Mouse (Mus musculus) left cerebral cortex, adult 8-10 months (tissue): ENCODE measurements at regions not wholly inside any gene's neighbourhood (a gene's known extent, or its start where the extent isn't known, plus 50 kb on each side); places are given as distances from the start of the nearest gene placed in this dataset.
"Not testable (repeated sequence)": the region's sequence is repeated elsewhere in the genome, so short reads cannot be mapped to it uniquely, and the experiment has no call there.

Experiments
- DNase-seq, 2 experiments: peaks; one replicate each; pipeline ENCODE4 v3.0.0; 2022; ENCODE audit warnings: low spot score in 2 of 2

GRCm38 (mm10) chr6:25101761-25102160, 145.7 kb upstream of the Tmem229a start:
- DNase-seq, result no peak

DNA sequence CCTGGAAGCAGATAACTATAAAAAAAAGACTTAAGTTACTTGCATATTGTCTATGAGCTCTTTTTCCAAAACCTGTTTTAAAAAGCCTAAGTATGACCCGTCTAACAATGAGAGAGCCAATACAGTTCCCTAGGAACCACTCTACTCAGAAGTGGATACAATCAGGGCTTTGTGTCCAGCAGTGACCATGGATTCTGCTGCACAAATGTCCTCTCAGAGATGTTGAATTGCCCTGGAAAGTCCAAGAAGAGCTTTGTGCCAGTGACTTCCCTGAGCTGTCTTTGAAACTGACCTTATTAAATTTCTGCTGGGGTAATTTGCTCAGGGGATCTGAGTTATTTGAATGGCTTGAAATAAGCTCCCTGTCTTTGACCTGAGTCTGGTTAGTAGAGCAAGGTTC, 131.1 kb upstream of the Tmem229a start:
- DNase-seq, result peak in 1 of 2 experiments; percentile 30

- no peak for DNase-seq
Measured at GRCm38 (mm10) chr6:25085871-25086270, 129.8 kb upstream of the Tmem229a start.

DNA sequence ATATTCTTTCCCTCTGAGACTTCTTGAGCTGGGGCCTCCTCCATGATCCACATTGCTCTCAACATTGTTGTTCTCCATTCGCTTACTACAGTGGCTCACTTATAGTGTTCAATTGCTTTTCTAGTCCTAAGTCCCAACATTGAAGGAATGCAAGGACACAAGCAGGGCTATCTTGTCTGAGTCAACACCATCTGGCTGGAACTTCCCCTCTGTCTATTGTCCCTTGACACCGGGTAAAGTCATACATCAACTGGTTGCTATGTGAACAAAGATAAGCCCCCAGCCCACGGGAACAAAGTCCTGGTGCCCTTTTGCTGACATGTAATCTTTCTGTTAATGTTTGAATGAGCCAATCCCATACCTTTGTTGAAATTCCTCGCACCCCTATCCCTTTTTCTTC, 129.2 kb upstream of the Tmem229a start:
- not testable (repeated sequence) for DNase-seq

GRCm38 (mm10) chr6:25065913-25066312, 109.8 kb upstream of the Tmem229a start:
- no peak for DNase-seq

DNA sequence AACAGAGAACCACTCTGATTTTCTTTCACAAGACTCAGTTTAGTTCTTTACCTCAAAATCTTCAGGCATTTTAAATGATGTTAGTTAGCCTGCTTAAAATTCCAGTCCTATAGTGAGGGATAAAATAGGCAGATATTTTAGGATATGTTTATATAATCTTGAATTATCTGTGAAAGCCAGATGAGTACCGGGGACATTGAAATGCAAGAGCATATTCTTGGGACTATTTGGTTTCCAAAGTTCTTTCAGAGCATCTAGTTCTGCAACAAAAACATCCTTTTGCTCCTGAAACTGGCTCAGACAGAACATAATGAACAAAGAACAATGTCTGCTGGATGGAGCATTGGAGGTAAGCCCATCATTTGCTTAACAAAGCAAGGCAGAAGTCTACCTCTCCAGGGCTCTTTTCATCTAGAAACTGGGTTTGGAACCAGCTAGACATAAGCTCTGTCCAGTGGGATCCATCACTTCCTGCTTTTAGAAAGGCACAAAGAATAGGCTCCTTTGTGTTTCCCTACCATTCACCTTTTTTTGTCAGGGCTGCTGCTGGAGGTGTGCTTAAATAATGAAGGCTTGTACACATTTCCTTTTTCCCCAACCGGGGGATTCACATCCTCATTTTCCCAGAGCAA, 76.9 kb upstream of the Tmem229a start:
- peak in 1 of 2 experiments; percentile 10 for DNase-seq

DNA sequence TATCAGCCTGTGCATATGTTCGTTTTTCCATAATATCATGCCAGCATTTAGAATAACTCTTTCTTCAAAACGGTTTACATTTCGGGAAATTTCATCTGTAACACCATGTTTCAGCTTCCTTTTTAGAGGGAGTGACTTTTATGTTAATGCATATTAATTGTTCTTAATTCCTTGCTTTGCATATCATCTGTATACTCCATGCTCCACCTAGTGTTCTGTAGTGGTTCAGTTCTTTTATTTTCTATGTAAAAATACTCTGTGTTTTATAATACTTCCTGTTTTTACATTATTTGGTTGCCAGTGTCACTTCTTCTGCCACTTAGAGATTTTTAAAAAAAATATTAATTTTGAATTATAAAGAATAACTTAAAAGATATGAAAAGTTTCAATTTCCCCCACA, 70.9 kb upstream of the Tmem229a start:
- no peak for DNase-seq

- DNase-seq, result no peak
Measured at GRCm38 (mm10) chr6:25020005-25020772, 64.1 kb upstream of the Tmem229a start.

- DNase-seq, result no peak
Measured at GRCm38 (mm10) chr6:25013288-25013606, 57.1 kb upstream of the Tmem229a start.

DNA sequence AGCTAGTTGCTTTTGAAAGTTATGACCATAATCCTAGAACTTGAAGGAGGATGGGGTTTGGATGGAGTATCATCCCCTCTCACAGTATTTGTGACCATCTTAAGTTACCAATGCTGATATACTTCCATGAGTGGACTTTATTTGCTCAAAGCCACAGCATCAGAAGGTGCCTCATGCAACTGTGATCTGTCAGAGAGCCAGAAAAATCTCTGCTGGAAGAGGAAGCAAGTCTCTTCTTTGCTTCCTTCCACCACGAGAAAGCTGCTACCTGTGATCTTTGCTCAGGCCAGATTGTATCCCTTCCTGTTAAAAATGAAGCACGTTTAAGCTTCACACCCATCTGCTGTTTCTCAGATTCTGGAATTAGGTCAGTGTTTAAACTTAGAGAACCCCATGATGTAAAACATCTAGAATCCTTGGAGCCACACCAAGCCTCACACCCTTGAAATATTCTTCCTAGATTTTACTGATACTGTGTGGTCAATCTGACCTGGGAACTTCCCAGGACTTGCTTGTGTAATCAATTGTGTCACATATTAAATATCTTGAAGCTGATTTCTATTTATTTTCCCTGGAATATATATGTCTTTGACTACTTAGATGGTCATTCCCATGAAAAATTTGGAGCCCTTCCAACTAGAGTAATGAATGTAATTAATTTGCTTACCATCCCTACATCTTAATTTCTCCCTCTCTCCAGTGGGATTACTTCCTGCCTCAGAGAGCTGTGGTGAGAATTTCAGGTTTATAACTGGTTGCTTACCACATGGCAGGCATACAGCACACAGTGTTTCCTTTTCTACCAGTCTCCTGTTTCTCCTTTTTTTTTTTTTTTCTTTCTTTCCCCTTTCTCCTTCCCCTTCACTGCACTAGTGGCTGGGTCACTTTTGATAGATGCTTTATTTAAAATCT, 56.5 kb upstream of the Tmem229a start:
- DNase-seq, result no peak

GRCm38 (mm10) chr6:25008856-25009255, 52.8 kb upstream of the Tmem229a start:
- not testable (repeated sequence) for DNase-seq
